Mouse (Mus musculus) forebrain, postnatal 0 days (tissue): ENCODE data around the gene Tmem170b. TPM values are rescaled to one million over a fixed set of nuclear protein-coding genes. Genes with fewer than 3 reads are reported as not detected.

Source experiments
- ATAC-seq: fragments of 200-750 bp; cut with Nextera tagmentation; 2 replicates; pipeline ENCODE4 v1.8.0; 2017; ENCODE audit warnings: mild to moderate bottlenecking, moderate library complexity
- DNase-seq: peaks from one replicate; pipeline ENCODE4 v3.0.0-alpha.2; 2015
- H3K27ac ChIP-seq: fragments of 300-500 bp; sonication (generic); 2 replicates; pipeline ENCODE4 v1.5.1; 2014; ENCODE audit warnings: low read depth, mild to moderate bottlenecking, antibody characterized with exemption, low read length, moderate library complexity, mixed read lengths
- H3K27me3 ChIP-seq: fragments of 300-500 bp; sonication (generic); 2 replicates; pipeline ENCODE4 v1.6.1; 2014; ENCODE audit warnings: mild to moderate bottlenecking, low read length, mixed read lengths; ENCODE audit not compliant: insufficient read depth
- H3K36me3 ChIP-seq: fragments of 300-500 bp; sonication (generic); 2 replicates; pipeline ENCODE4 v1.6.1; 2014; ENCODE audit warnings: mild to moderate bottlenecking, moderate library complexity; ENCODE audit not compliant: insufficient read depth
- H3K4me1 ChIP-seq: fragments of 300-500 bp; sonication (generic); 2 replicates; pipeline ENCODE4 v1.6.1; 2014; ENCODE audit warnings: antibody characterized with exemption; ENCODE audit not compliant: insufficient read depth
- H3K4me2 ChIP-seq: fragments of 300-500 bp; sonication (generic); 2 replicates; pipeline ENCODE4 v1.6.1; 2014; ENCODE audit warnings: low read depth, mild to moderate bottlenecking, moderate library complexity
- H3K4me3 ChIP-seq: fragments of 300-500 bp; sonication (generic); 2 replicates; pipeline ENCODE4 v1.5.1; 2014; ENCODE audit warnings: low read depth, low read length, mixed read lengths
- H3K9ac ChIP-seq: fragments of 300-500 bp; sonication (generic); 2 replicates; pipeline ENCODE4 v1.6.1; 2014; ENCODE audit warnings: mild to moderate bottlenecking
- H3K9me3 ChIP-seq: fragments of 300-500 bp; sonication (generic); 2 replicates; pipeline ENCODE4 v1.6.1; 2016; ENCODE audit warnings: low read length
- CTCF ChIP-seq: sonication (generic); IDR thresholded peaks from 2 replicates; pipeline ENCODE4 v1.5.1; 2016; ENCODE audit warnings: antibody characterized with exemption, control low read depth, low read depth
- WGBS: fragments of 180-500 bp; shearing (Covaris S2); extraction: QIAGEN DNeasy Blood & Tissue Kit; methylation state at CpG from one replicate; pipeline ENCODE4 v1.1.7; 2014; 5-methylcytosine and 5-hydroxymethylcytosine counted together
- polyA plus RNA-seq: library from polyadenylated mRNA; unstranded; fragments of >200 nt; fragmentation: Nextera tagmentation; extraction: Ambion mirVana; gene quantifications from 2 replicates; pipeline ENCODE4 v1.2.1, GENCODE M21; 2015
- total RNA-seq: library from RNA; depleted of rRNA; stranded (reverse); fragments of >200 nt; gene quantifications from 2 replicates; pipeline ENCODE4 v1.2.3, GENCODE M21; 2014

Tmem170b gene
- total and polyA plus RNA-seq, 2 experiments from 2014 or later: 33.7 to 35.6 TPM

DNA sequence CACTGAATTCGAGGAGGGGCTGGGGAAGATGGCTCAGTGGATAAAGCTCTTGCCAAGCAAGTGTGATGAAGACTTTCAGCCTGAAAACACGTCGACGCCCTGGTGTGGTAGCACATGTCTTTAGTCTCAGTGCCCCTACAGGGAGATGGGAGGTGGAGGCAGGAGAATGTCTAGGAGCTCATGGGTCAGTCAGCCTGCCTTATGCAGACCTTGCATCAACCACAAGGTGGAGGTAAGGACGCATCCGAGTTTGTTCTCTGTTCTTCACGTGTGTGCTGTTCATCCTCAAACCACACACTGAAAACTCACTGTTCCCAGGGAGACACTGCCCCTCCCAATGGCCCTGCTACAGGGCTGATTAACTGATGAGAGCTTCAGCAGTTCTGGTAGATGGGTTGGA lies 45.0 kb downstream of the Tmem170b start:
- 81% methylated on average over 7 of the region's 7 CpGs for WGBS

DNA sequence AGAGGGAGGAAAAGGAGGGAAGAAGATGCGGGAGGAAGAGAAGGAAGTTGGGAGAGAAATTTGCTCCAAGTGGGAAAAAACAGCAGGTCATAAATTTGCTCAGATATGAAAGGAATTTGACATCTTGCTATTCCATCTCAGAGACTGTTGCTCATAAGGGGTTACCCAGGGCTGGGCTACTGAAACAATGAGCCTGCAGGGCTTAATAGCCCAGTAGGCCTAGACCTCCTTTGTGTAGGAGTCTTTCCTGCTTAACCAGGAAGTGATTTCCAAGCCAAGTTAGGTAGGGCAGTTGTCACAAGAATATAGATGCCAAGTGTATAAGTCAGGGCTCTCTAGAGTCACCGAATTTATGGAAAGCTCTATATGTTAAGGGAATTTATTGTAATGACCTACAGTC lies 48.1 kb downstream of the Tmem170b start:
- Histone ChIP-seq H3K27ac (no peak overlapping the region), H3K9me3 (no peaks in the 10 kb centered on the region), H3K27me3 (no peaks in the 10 kb centered on the region), H3K4me1 (no peaks in the 10 kb centered on the region), H3K9ac (no peak overlapping the region), H3K4me3 (no peak overlapping the region), H3K4me2 (no peak overlapping the region), H3K36me3 (no peaks in the 10 kb centered on the region)
- 93% methylated on average over 2 of the region's 2 CpGs for WGBS
- ATAC-seq (no peak), DNase-seq (no peak)
- TF ChIP-seq CTCF: no peak

More for the DNA sequence above, 45.0 kb downstream of the Tmem170b start:
- Histone ChIP-seq H3K36me3 (no peaks in the 10 kb centered on the region), H3K27me3 (no peaks in the 10 kb centered on the region), H3K9me3 (no peaks in the 10 kb centered on the region), H3K27ac (no peak overlapping the region), H3K4me2 (no peak overlapping the region), H3K9ac (no peak overlapping the region), H3K4me3 (no peak overlapping the region), H3K4me1 (no peaks in the 10 kb centered on the region)
- DNase-seq: no peak
- TF ChIP-seq CTCF: peak; percentile 33
- no peak for ATAC-seq

DNA sequence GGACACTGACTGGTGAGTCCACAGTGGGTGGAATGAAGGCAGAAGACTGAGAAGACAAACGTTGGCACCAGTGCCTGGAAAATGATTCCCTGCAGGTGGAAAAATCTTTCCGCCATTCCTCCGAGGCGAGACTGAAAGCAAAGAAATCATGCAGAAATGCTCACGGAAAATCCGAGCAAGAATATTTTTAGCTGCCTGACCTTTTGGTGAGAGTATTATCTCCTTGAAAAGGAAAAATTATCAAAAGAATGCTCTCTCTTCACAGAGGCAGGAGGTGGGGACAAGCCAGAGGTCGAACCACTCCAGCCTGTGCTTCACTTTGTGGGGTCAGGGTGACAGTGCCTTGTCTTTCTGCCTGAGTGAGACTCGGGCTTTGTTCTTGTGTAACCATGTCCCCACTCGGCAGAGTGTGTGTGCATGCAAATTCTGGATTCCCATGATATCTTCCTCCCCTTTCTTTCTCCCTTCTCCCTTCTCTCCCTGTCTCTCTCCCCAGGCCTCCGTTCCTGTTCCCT lies 49.9 kb downstream of the Tmem170b start:
- 69% methylated on average over 10 of the region's 10 CpGs for WGBS
- Histone ChIP-seq H3K4me3 (no peak overlapping the region), H3K27me3 (no peaks in the 10 kb centered on the region), H3K9ac (no peak overlapping the region), H3K4me2 (no peak overlapping the region), H3K4me1 (no peaks in the 10 kb centered on the region), H3K27ac (no peak overlapping the region), H3K9me3 (no peaks in the 10 kb centered on the region), H3K36me3 (no peaks in the 10 kb centered on the region)
- no peak for ATAC-seq
- no peak for DNase-seq
- no peak for TF ChIP-seq CTCF

DNA sequence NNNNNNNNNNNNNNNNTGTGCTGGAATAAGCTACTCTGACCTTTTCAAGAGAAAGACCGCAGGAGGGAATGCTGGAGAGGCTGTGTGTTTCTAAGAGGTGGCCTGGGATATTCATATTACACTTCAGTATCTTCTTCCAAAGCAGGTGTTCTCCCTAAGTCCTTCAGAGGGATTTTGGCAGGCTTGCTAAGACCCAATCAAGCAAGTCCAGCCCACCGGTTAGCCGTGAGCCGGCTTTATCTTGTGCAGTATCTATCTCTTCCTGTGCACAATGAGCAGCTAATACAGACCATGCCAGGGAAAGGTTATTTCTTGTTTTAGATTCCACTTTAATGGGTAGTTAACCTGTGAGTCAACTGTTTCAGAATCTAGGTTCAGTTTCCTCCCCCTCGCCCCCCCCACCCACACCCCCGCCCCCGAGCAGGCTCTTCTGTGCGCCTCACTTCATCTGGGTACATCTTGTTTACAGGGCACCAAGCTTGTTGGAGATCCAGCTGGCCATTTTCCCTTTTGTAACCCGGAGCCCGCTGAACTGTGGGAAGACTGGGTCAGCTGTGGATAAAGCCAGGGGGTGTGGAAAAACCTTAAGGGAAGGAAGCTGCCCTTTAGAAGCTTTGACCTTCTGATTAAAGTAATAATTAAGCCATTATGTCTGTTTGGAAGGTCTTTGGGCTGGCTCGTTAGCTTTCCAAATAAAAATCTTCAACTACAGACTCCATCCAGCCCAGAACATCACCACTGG lies 54.5 kb downstream of the Tmem170b start:
- Histone ChIP-seq H3K9ac (no peak overlapping the region), H3K4me1 (no peaks in the 10 kb centered on the region), H3K4me2 (no peak overlapping the region), H3K9me3 (no peaks in the 10 kb centered on the region), H3K27ac (no peak overlapping the region), H3K4me3 (no peak overlapping the region), H3K27me3 (no peaks in the 10 kb centered on the region), H3K36me3 (no peaks in the 10 kb centered on the region)
- WGBS: 43% methylated on average over 11 of the region's 11 CpGs
- ATAC-seq (no peak), DNase-seq (no peak)
- TF ChIP-seq CTCF: no peak

DNA sequence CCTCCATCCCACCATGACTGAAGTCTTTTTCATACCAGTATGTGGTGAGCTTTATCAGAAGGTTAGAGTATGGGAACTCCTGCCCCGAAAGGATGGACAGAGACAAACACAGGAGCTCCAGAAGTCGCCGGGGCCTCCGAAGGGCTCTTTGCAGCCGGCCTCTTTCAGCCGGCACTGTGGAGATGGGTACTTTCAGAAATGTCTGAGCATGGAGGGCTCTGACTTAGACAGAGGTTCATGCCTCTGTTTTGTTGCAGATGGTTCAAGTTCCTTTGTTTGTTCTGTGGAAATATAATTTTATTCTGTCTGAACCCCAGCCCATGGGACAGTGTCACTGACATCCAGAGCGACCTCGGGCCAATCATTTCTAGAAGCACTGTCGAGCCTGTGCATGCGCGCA lies 55.4 kb downstream of the Tmem170b start:
- Histone ChIP-seq H3K4me1 (no peaks in the 10 kb centered on the region), H3K9me3 (no peaks in the 10 kb centered on the region), H3K27ac (no peak overlapping the region), H3K27me3 (no peaks in the 10 kb centered on the region), H3K36me3 (no peaks in the 10 kb centered on the region), H3K4me3 (no peak overlapping the region), H3K9ac (no peak overlapping the region), H3K4me2 (no peak overlapping the region)
- no peak for ATAC-seq
- DNase-seq: no peak
- 89% methylated on average over 11 of the region's 11 CpGs for WGBS
- TF ChIP-seq CTCF: no peak

DNA sequence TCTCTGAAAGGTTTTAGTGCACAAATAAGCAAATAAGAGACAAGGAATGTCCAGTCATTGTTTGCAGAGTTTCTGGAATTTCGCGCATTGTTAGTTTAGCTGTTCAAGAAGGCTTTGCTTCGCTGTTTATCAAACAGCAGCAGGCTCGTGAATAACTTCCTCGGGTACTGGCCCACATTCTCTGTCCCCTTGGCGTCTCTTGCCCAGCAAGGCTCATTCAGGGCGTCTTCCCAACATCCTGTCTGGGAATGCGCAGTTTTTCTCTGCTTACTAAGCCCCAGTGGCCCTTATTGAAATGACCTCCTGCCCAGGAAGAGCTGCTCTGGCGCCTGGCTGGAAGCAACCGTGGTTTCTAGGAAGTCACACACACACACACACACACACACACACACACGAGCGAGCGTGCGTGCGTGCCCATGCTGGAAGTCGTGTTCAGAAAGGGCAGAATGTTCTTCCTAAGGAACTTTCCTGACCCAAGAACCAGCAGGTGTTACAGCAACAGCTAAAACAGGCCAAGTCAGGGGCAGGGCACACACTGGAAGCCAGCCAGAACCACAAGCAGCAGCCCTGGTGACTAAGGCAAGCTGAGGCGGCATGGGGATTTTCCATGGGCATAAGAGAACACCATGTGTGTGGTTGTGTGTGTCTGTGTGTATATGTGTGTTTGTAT lies 56.8 kb downstream of the Tmem170b start:
- Histone ChIP-seq H3K27ac (no peak overlapping the region), H3K4me1 (no peaks in the 10 kb centered on the region), H3K4me3 (no peak overlapping the region), H3K9me3 (no peaks in the 10 kb centered on the region), H3K4me2 (no peak overlapping the region), H3K9ac (no peak overlapping the region), H3K36me3 (no peaks in the 10 kb centered on the region), H3K27me3 (no peaks in the 10 kb centered on the region)
- 48% methylated on average over 17 of the region's 17 CpGs for WGBS
- DNase-seq: peak; percentile 20
- TF ChIP-seq CTCF: no peak
- ATAC-seq: peak; percentile 61

DNA sequence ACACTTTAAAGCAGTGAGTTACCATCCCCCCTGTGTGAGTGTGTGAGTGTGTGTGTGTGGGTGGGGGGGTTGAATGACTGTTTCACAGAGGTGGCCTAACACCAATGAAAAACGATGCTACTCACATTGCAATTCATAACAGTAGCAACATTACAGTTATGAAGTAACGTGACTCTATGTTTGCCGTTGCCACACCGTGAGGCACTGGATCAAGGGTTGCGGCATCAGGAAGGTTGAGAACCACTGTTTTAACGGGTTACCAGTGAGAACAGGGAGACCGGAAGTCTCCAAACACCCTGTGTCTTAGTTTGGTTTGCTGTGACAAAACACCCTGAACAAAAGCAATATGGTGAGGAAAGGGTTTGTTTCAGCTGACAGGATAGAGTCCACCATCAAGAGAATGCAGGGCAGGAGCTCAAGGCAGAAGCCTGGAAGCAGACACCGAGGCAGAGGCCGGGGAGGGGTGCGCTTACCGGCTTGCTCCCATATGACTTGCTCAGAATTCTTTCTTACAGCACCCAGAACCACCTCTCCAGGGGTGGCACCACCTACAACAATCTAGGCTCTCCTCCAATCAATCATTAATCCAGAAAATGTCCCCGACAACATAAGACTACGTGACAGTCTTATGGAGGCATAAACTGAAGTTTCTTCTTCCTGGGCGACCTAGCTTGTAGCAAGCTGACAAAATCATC lies 57.9 kb downstream of the Tmem170b start:
- DNase-seq (no peak), ATAC-seq (no peak)
- Histone ChIP-seq H3K4me2 (no peak overlapping the region), H3K36me3 (no peaks in the 10 kb centered on the region), H3K9me3 (no peaks in the 10 kb centered on the region), H3K27me3 (no peaks in the 10 kb centered on the region), H3K4me1 (no peaks in the 10 kb centered on the region), H3K4me3 (no peak overlapping the region), H3K27ac (no peak overlapping the region), H3K9ac (no peak overlapping the region)
- WGBS: 91% methylated on average over 14 of the region's 14 CpGs
- TF ChIP-seq CTCF: no peak
